Mouse (Mus musculus) adrenal gland, adult 18-20 months (tissue): ENCODE data around the gene Gns. TPM values are rescaled to one million over a fixed set of nuclear protein-coding genes. Genes with fewer than 3 reads are reported as not detected.

Experiments
- DNase-seq, 2 experiments: peaks; one replicate each; pipeline ENCODE4 v3.0.0; 2021 to 2022; ENCODE audit warnings: low spot score in 2 of 2
- total RNA-seq, 2 experiments: library from RNA; stranded (reverse); gene quantifications; 1 replicate in 1 of 2; 2 replicates in 1 of 2; pipeline ENCODE4 v1.2.3; 2021

Gns gene
- total RNA-seq, 2 experiments from 2014 or later: 154 to 231 TPM

GRCm38 (mm10) chr10:121398599-121398998, 33.7 kb downstream of the Gns start:
- no peak for DNase-seq

- DNase-seq: no peak
These were observed 36.1 kb downstream of the Gns start for GRCm38 (mm10) chr10:121401005-121401404.

- DNase-seq: no peak
These were observed 38.2 kb downstream of the Gns start for GRCm38 (mm10) chr10:121403104-121403503.

GRCm38 (mm10) chr10:121403946-121404345, 39.1 kb downstream of the Gns start:
- DNase-seq: no peak

GRCm38 (mm10) chr10:121409717-121410116, 44.8 kb downstream of the Gns start:
- DNase-seq: no peak

- no peak for DNase-seq
These were observed 47.0 kb downstream of the Gns start for GRCm38 (mm10) chr10:121411721-121412455.

GRCm38 (mm10) chr10:121412824-121413223, 47.9 kb downstream of the Gns start:
- no peak for DNase-seq

GRCm38 (mm10) chr10:121414127-121414526, 49.2 kb downstream of the Gns start:
- no peak for DNase-seq

GRCm38 (mm10) chr10:121418835-121419234, 53.9 kb downstream of the Gns start:
- DNase-seq: no peak

- no peak for DNase-seq
These were observed 55.0 kb downstream of the Gns start for GRCm38 (mm10) chr10:121419640-121420470.

- DNase-seq: no peak
These were observed 56.1 kb downstream of the Gns start for GRCm38 (mm10) chr10:121421023-121421422.

GRCm38 (mm10) chr10:121421657-121422290, 56.9 kb downstream of the Gns start:
- no peak for DNase-seq

GRCm38 (mm10) chr10:121422294-121422693, 57.4 kb downstream of the Gns start:
- DNase-seq: no peak

- DNase-seq: no peak
These were observed 58.9 kb downstream of the Gns start for GRCm38 (mm10) chr10:121423541-121424349.

- DNase-seq: no peak
These were observed 59.6 kb downstream of the Gns start for GRCm38 (mm10) chr10:121424455-121424854.

GRCm38 (mm10) chr10:121425079-121425478, 60.2 kb downstream of the Gns start:
- no peak for DNase-seq

- no peak for DNase-seq
These were observed 60.7 kb downstream of the Gns start for GRCm38 (mm10) chr10:121425506-121426025.

GRCm38 (mm10) chr10:121426458-121427070, 61.7 kb downstream of the Gns start:
- no peak for DNase-seq

GRCm38 (mm10) chr10:121427136-121427535, 62.2 kb downstream of the Gns start:
- DNase-seq: no peak

GRCm38 (mm10) chr10:121428011-121428711, 63.3 kb downstream of the Gns start:
- no peak for DNase-seq
